ENCODE assay signal across 7 mouse cellular contexts in the genomic region with DNA sequence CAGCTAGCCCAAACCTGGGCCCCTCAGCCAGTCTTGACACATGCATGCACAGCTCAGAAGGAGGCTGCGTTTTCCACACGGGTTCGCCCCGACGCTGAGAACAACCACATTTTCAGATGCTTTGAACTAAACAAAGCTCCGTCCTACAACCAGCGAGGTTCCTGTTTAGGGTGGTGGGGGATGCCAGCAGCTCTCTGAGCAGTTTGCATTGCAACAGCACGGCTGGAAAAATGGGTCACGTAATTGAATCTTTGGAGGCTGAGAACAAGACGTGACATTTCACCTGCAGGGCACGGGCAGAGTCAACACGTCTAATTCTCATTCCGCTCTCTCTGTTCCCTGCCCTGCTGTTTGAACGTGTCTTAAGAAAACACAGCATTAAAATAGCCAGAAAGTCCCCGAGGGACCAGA.
A peak's percentile ranks its signal among the peaks of the same experiment; 100 is the strongest.
DNase-seq lines count a peak whose midpoint lies in the region; ATAC-seq and TF ChIP-seq lines count a peak whose summit lies in the region.

No protein-coding gene starts in this region.

- H3K9me3 ChIP-seq in stomach, embryonic 15.5 days = no peaks in the 10 kb centered on the region

- no peaks in the 10 kb centered on the region for H3K36me3 ChIP-seq in kidney, adult 2 months (ENCODE audit: control insufficient read depth, insufficient read depth, low read length)
- no peaks in the 10 kb centered on the region for H3K36me3 ChIP-seq in stomach, embryonic 15.5 days

- ATAC-seq in granulocyte monocyte progenitor cell, adult 5-6 weeks (replicated peaks; ENCODE audit: poor library complexity, severe bottlenecking) = peak; percentile 51
- no peak for ATAC-seq in stomach, embryonic 15.5 days (ENCODE audit: insufficient read depth, low FRiP score, low read depth)
- no peak for ATAC-seq in erythroblast, adult 5-6 weeks (replicated peaks; ENCODE audit: low FRiP score, poor library complexity, severe bottlenecking)

- DNase-seq in kidney, adult 2 months = peak; percentile 19
- DNase-seq in kidney, adult 18-20 months = no peak
- peak; percentile 61 for DNase-seq in embryo, embryonic 10.5 days (ENCODE audit: low spot score)
- DNase-seq in heart, adult 18-20 months = no peak

- no peak overlapping the region for H3K4me3 ChIP-seq in kidney, adult 2 months (ENCODE audit: insufficient read depth, low read depth, low read length)
- no peak overlapping the region for H3K4me3 ChIP-seq in stomach, embryonic 15.5 days (replicated peaks)

- peak overlapping the region; percentile 25; the same call in 1 of the 2 replicates for H3K4me2 ChIP-seq in stomach, embryonic 15.5 days

- TF ChIP-seq CTCF in kidney, adult 2 months (conservative IDR thresholded peaks at IDR 0.05; ENCODE audit: insufficient read depth, insufficient read length, low read depth, low read length) = no peak

- no peak overlapping the region for H3K9ac ChIP-seq in stomach, embryonic 15.5 days

- TF ChIP-seq POLR2A in kidney, adult 2 months (IDR thresholded peaks at IDR 0.05; ENCODE audit: low read depth, low read length) = no peak

- no peaks in the 10 kb centered on the region for H3K4me1 ChIP-seq in kidney, adult 2 months (ENCODE audit: control insufficient read depth, insufficient read depth, low read length)
- no peaks in the 10 kb centered on the region for H3K4me1 ChIP-seq in stomach, embryonic 15.5 days

- no peaks in the 10 kb centered on the region for H3K27me3 ChIP-seq in kidney, adult 2 months (replicated peaks; ENCODE audit: control insufficient read depth, insufficient read depth, low read length)
- no peaks in the 10 kb centered on the region for H3K27me3 ChIP-seq in stomach, embryonic 15.5 days (replicated peaks)

- H3K27ac ChIP-seq in kidney, adult 2 months (ENCODE audit: insufficient read depth, low read depth, low read length) = no peak overlapping the region
- H3K27ac ChIP-seq in stomach, embryonic 15.5 days = peak overlapping the region; percentile 59; the same call in 1 of the 2 replicates

- WGBS in kidney, adult 2 months = 18% methylated on average over 15 of the region's 15 CpGs
- WGBS in stomach, embryonic 15.5 days = 30% methylated on average over 15 of the region's 15 CpGs

Comparison
In these comparisons a context has a peak if more than half of its experiments do, and no peak if none do; other contexts are left out.
1. DNase-seq: peak in kidney, adult 2 months (single experiment) and embryo, embryonic 10.5 days (single experiment); none in kidney, adult 18-20 months (single experiment) and heart, adult 18-20 months (0 of 2).